ENCODE assay signal across 18 mouse cellular contexts in genomic region chr6:39991922-39992321, GRCm38 (mm10).
DNase-seq lines count a peak whose midpoint lies in the region; ATAC-seq lines count a peak whose summit lies in the region.
"Had no signal": no experiment of that assay in that cellular context is flagged by ENCODE, and none has a peak within 500 bp of the region (broad histone marks: within the 10 kb centered on the region; RNA-seq: fewer than 3 reads in every experiment).

No protein-coding gene starts in this region.

- no peak overlapping the region for H3K4me3 ChIP-seq in hindbrain, embryonic 11.5 days (ENCODE audit: low read depth, low read length)
- H3K4me3 ChIP-seq in hindbrain, embryonic 10.5 days: no peak overlapping the region
- no peak overlapping the region for H3K4me3 ChIP-seq in hindbrain, embryonic 14.5 days (replicated peaks; ENCODE audit: low read length)
- H3K4me3 ChIP-seq in neural tube, embryonic 13.5 days: no peak overlapping the region
- H3K4me3 ChIP-seq: embryonic facial prominence, embryonic 10.5 days; heart, adult 2 months had no signal

- H3K27ac ChIP-seq in hindbrain, embryonic 11.5 days (ENCODE audit: low read depth, low read length): no peak overlapping the region
- H3K27ac ChIP-seq in hindbrain, embryonic 10.5 days: no peak overlapping the region
- no peak overlapping the region for H3K27ac ChIP-seq in hindbrain, embryonic 14.5 days
- H3K27ac ChIP-seq in neural tube, embryonic 13.5 days (replicated peaks): peak overlapping the region; percentile 57
- H3K27ac ChIP-seq: embryonic facial prominence, embryonic 10.5 days; heart, adult 2 months had no signal

- WGBS in hindbrain, embryonic 11.5 days: 34% methylated on average over 6 of the region's 6 CpGs
- 56% methylated on average over 6 of the region's 6 CpGs for WGBS in hindbrain, embryonic 10.5 days
- 32% methylated on average over 6 of the region's 6 CpGs for WGBS in hindbrain, embryonic 14.5 days
- WGBS in neural tube, embryonic 13.5 days: 26% methylated on average over 6 of the region's 6 CpGs

- no peaks in the 10 kb centered on the region for H3K9me3 ChIP-seq in hindbrain, embryonic 11.5 days (ENCODE audit: control insufficient read depth, low read length)
- H3K9me3 ChIP-seq in hindbrain, embryonic 10.5 days: peaks cover 5% of the 10 kb centered on the region; the same call in 1 of the 2 replicates
- H3K9me3 ChIP-seq in hindbrain, embryonic 14.5 days (ENCODE audit: control insufficient read depth, low read length): no peaks in the 10 kb centered on the region
- no peaks in the 10 kb centered on the region for H3K9me3 ChIP-seq in neural tube, embryonic 13.5 days
- H3K9me3 ChIP-seq: embryonic facial prominence, embryonic 10.5 days had no signal

- peak; percentile 72 for ATAC-seq in hindbrain, embryonic 11.5 days (ENCODE audit: low FRiP score)
- ATAC-seq in hindbrain, embryonic 14.5 days (ENCODE audit: low FRiP score): peak; percentile 53; the same call in 1 of the 2 replicates
- peak; percentile 64 for ATAC-seq in neural tube, embryonic 13.5 days (ENCODE audit: low read depth)
- ATAC-seq: intestine, embryonic 16.5 days had no signal

- H3K4me2 ChIP-seq in hindbrain, embryonic 11.5 days (replicated peaks; ENCODE audit: low read depth, low read length): no peak overlapping the region
- no peak overlapping the region for H3K4me2 ChIP-seq in hindbrain, embryonic 14.5 days (replicated peaks)
- no peak overlapping the region for H3K4me2 ChIP-seq in neural tube, embryonic 13.5 days
- H3K4me2 ChIP-seq: liver, embryonic 11.5 days had no signal

- H3K4me1 ChIP-seq in hindbrain, embryonic 11.5 days (replicated peaks; ENCODE audit: control insufficient read depth, insufficient read depth, low read length): no peaks in the 10 kb centered on the region
- peaks cover 11% of the 10 kb centered on the region for H3K4me1 ChIP-seq in hindbrain, embryonic 10.5 days (replicated peaks)
- peaks cover 18% of the 10 kb centered on the region for H3K4me1 ChIP-seq in hindbrain, embryonic 14.5 days (replicated peaks; ENCODE audit: control insufficient read depth, insufficient read depth, low read length)
- H3K4me1 ChIP-seq in neural tube, embryonic 13.5 days (replicated peaks): peaks cover 46% of the 10 kb centered on the region
- H3K4me1 ChIP-seq: embryonic facial prominence, embryonic 10.5 days had no signal

- H3K36me3 ChIP-seq in hindbrain, embryonic 11.5 days (ENCODE audit: control insufficient read depth, insufficient read depth, low read length): no peaks in the 10 kb centered on the region
- no peaks in the 10 kb centered on the region for H3K36me3 ChIP-seq in hindbrain, embryonic 10.5 days
- no peaks in the 10 kb centered on the region for H3K36me3 ChIP-seq in hindbrain, embryonic 14.5 days (replicated peaks; ENCODE audit: control insufficient read depth, insufficient read depth)
- H3K36me3 ChIP-seq in neural tube, embryonic 13.5 days: no peaks in the 10 kb centered on the region
- H3K36me3 ChIP-seq: embryonic facial prominence, embryonic 10.5 days had no signal

- H3K9ac ChIP-seq in hindbrain, embryonic 11.5 days (ENCODE audit: low read depth, low read length): no peak overlapping the region
- H3K9ac ChIP-seq in hindbrain, embryonic 14.5 days: no peak overlapping the region
- no peak overlapping the region for H3K9ac ChIP-seq in neural tube, embryonic 13.5 days

- H3K27me3 ChIP-seq in hindbrain, embryonic 11.5 days (ENCODE audit: control insufficient read depth, insufficient read depth, low read length): no peaks in the 10 kb centered on the region
- H3K27me3 ChIP-seq in hindbrain, embryonic 10.5 days (ENCODE audit: insufficient read depth, poor library complexity, severe bottlenecking): no peaks in the 10 kb centered on the region
- H3K27me3 ChIP-seq in hindbrain, embryonic 14.5 days (ENCODE audit: control insufficient read depth, insufficient read depth, low read length): no peaks in the 10 kb centered on the region
- H3K27me3 ChIP-seq in neural tube, embryonic 13.5 days: no peaks in the 10 kb centered on the region

- peak; percentile 19 for DNase-seq in hindbrain, embryonic 11.5 days (ENCODE audit: low spot score)
- no peak for DNase-seq in hindbrain, embryonic 10.5 days (ENCODE audit: low spot score)
- DNase-seq in R1 (ENCODE audit: low read depth, low spot score): peak; percentile 17
- DNase-seq in hindbrain, embryonic 14.5 days (ENCODE audit: low spot score): no peak
- no peak for DNase-seq in cerebellum, postnatal 14 days
- no peak for DNase-seq in right cerebral cortex, adult 2 months (ENCODE audit: low spot score in 2 of 2)
- DNase-seq in adrenal gland, postnatal 14 days: no peak
- DNase-seq: cerebellum, adult 9-11 months; gastrocnemius, postnatal 10 days; heart, adult 2 months; heart, postnatal 4 days; lung, adult 18-20 months; lung, postnatal 36 days; thymus, postnatal 4 days had no signal

Comparison
In these comparisons a context has a peak if more than half of its experiments do, and no peak if none do; other contexts are left out.
1. DNase-seq: peak in hindbrain, embryonic 11.5 days (single experiment) and R1 (single experiment); none in hindbrain, embryonic 10.5 days (single experiment), hindbrain, embryonic 14.5 days (single experiment), cerebellum, postnatal 14 days (0 of 2), right cerebral cortex, adult 2 months (0 of 2) and adrenal gland, postnatal 14 days (single experiment).
2. Peak in every context shown above with its lines, with median percentiles within 50 percentile points of each other: ATAC-seq.